Mouse (Mus musculus) liver, adult 2 months (tissue): Measurements from ENCODE around the gene Arhgap6. TPM values are rescaled to one million over a fixed set of nuclear protein-coding genes. Genes with fewer than 3 reads are reported as not detected.
A peak's percentile ranks its signal among the peaks of the same experiment; 100 is the strongest.

Experiments
- DNase-seq: peaks from one replicate; pipeline ENCODE4 v3.0.0-alpha.2; 2011; ENCODE audit warnings: low read depth, low spot score; ENCODE audit errors: extremely low read depth
- H3K27ac ChIP-seq: fragments of 200-500 bp; replicated peaks from 2 replicates; pipeline ENCODE4 v1.5.1; 2012; ENCODE audit warnings: low read depth, mild to moderate bottlenecking, control low read depth, inconsistent platforms, low read length; ENCODE audit not compliant: insufficient read depth
- H3K27me3 ChIP-seq: fragments of 200-500 bp; 2 replicates; pipeline ENCODE4 v1.6.1; 2012; ENCODE audit warnings: mild to moderate bottlenecking, moderate library complexity, low read length, inconsistent platforms; ENCODE audit not compliant: control insufficient read depth, insufficient read depth
- H3K36me3 ChIP-seq: fragments of 200-500 bp; 2 replicates; pipeline ENCODE4 v1.6.1; 2012; ENCODE audit warnings: low read length, inconsistent platforms; ENCODE audit not compliant: control insufficient read depth, insufficient read depth
- H3K4me1 ChIP-seq: fragments of 200-500 bp; 2 replicates; pipeline ENCODE4 v1.6.1; 2011; ENCODE audit warnings: low read length; ENCODE audit not compliant: control insufficient read depth, insufficient read depth
- H3K4me3 ChIP-seq: fragments of 200-500 bp; 2 replicates; pipeline ENCODE4 v1.5.1; 2011; ENCODE audit warnings: low read depth, mild to moderate bottlenecking, control low read depth, low read length, moderate library complexity; ENCODE audit not compliant: insufficient read depth
- H3K79me2 ChIP-seq: fragments of 200-500 bp; 2 replicates; pipeline ENCODE4 v1.6.1; 2012; ENCODE audit warnings: inconsistent platforms, mild to moderate bottlenecking, low read length, moderate library complexity; ENCODE audit not compliant: control insufficient read depth, insufficient read depth
- H3K9ac ChIP-seq: fragments of 200-500 bp; 2 replicates; pipeline ENCODE4 v1.6.1; 2012; ENCODE audit warnings: low read depth, mild to moderate bottlenecking, control low read depth, inconsistent platforms, low read length
- CTCF ChIP-seq: fragments of 200-500 bp; IDR thresholded peaks from 2 replicates; pipeline ENCODE4 v1.5.1; 2011; ENCODE audit warnings: low read depth, low read length, control low read depth
- POLR2A ChIP-seq: fragments of 200-500 bp; IDR thresholded peaks from 2 replicates; pipeline ENCODE4 v1.6.1; 2011; ENCODE audit warnings: low read length, control low read depth; ENCODE audit not compliant: insufficient read depth; ENCODE audit errors: extremely low read depth
- WGBS: fragments of 180-500 bp; shearing (Covaris S2); methylation state at CpG from one replicate; pipeline ENCODE4 v1.1.7; 2018; 5-methylcytosine and 5-hydroxymethylcytosine counted together
- polyA plus RNA-seq: library from polyadenylated mRNA; depleted of rRNA; stranded (reverse); fragments of >200 nt; gene quantifications from 2 replicates; pipeline ENCODE4 v1.2.3, GENCODE M21; 2012
- total RNA-seq: library from RNA; depleted of rRNA; stranded (reverse); fragments of >200 nt; gene quantifications from 2 replicates; pipeline ENCODE4 v1.2.3, GENCODE M21; 2014

Gene Arhgap6
- total and polyA plus RNA-seq, 2 experiments = 1.8 to 7.9 TPM

- no peak overlapping the region for H3K4me3 ChIP-seq
- H3K27me3 ChIP-seq = no peaks in the 10 kb centered on the region
- TF ChIP-seq CTCF (0 out of 2 replicates have a peak, but pooled peaks have one; percentile 9), POLR2A (no peak)
- H3K9ac ChIP-seq = no peak overlapping the region
- H3K36me3 ChIP-seq = no peaks in the 10 kb centered on the region
- H3K27ac ChIP-seq = no peak overlapping the region
- no peaks in the 10 kb centered on the region for H3K79me2 ChIP-seq
- WGBS = 8% methylated on average over 4 of the region's 4 CpGs
- H3K4me1 ChIP-seq = no peaks in the 10 kb centered on the region
- peak; percentile 38 for DNase-seq
Measured at GRCm38 (mm10) chrX:168937941-168938340, 143.0 kb downstream of the Arhgap6 start.

- peak; percentile 63 for DNase-seq
- TF ChIP-seq POLR2A = no peak
- TF ChIP-seq CTCF = no peak
- 16% methylated on average over 5 of the region's 5 CpGs for WGBS
- no peak overlapping the region for H3K4me3 ChIP-seq
- no peaks in the 10 kb centered on the region for H3K36me3 ChIP-seq
- no peak overlapping the region for H3K27ac ChIP-seq
- no peak overlapping the region for H3K9ac ChIP-seq
- no peaks in the 10 kb centered on the region for H3K79me2 ChIP-seq
- no peaks in the 10 kb centered on the region for H3K27me3 ChIP-seq
- H3K4me1 ChIP-seq = no peaks in the 10 kb centered on the region
Measured at GRCm38 (mm10) chrX:168941684-168942083, 146.8 kb downstream of the Arhgap6 start.

- Histone ChIP-seq H3K4me3 (no peak overlapping the region), H3K4me1 (no peaks in the 10 kb centered on the region), H3K79me2 (no peaks in the 10 kb centered on the region), H3K27me3 (no peaks in the 10 kb centered on the region), H3K27ac (no peak overlapping the region), H3K36me3 (no peaks in the 10 kb centered on the region), H3K9ac (no peak overlapping the region)
- no peak for DNase-seq
- TF ChIP-seq POLR2A = no peak
- no peak for TF ChIP-seq CTCF
- WGBS = 88% methylated on average over 4 of the region's 4 CpGs
Measured at GRCm38 (mm10) chrX:168943217-168943616, 148.3 kb downstream of the Arhgap6 start.

- Histone ChIP-seq H3K79me2 (no peaks in the 10 kb centered on the region), H3K4me1 (no peaks in the 10 kb centered on the region), H3K27ac (no peak overlapping the region), H3K36me3 (no peaks in the 10 kb centered on the region), H3K27me3 (no peaks in the 10 kb centered on the region), H3K9ac (no peak overlapping the region), H3K4me3 (no peak overlapping the region)
- TF ChIP-seq POLR2A (no peak), CTCF (no peak)
- WGBS = 81% methylated on average over 1 of the region's 1 CpGs
- no peak for DNase-seq
Measured at GRCm38 (mm10) chrX:168975444-168975843, 180.5 kb downstream of the Arhgap6 start.

- no peaks in the 10 kb centered on the region for H3K36me3 ChIP-seq
- H3K4me1 ChIP-seq = no peaks in the 10 kb centered on the region
- TF ChIP-seq POLR2A = no peak
- no peak for TF ChIP-seq CTCF
- no peaks in the 10 kb centered on the region for H3K27me3 ChIP-seq
- H3K27ac ChIP-seq = no peak overlapping the region
- no peak overlapping the region for H3K9ac ChIP-seq
- no peak overlapping the region for H3K4me3 ChIP-seq
- H3K79me2 ChIP-seq = no peaks in the 10 kb centered on the region
- 87% methylated on average over 3 of the region's 3 CpGs for WGBS
- DNase-seq = no peak
Measured at GRCm38 (mm10) chrX:168977776-168978175, 182.9 kb downstream of the Arhgap6 start.

- Histone ChIP-seq H3K27me3 (no peaks in the 10 kb centered on the region), H3K9ac (no peak overlapping the region), H3K79me2 (no peaks in the 10 kb centered on the region), H3K4me3 (no peak overlapping the region), H3K36me3 (no peaks in the 10 kb centered on the region), H3K27ac (no peak overlapping the region), H3K4me1 (no peaks in the 10 kb centered on the region)
- TF ChIP-seq CTCF = no peak
- TF ChIP-seq POLR2A = no peak
- no peak for DNase-seq
- WGBS = 94% methylated on average over 2 of the region's 2 CpGs
Measured at GRCm38 (mm10) chrX:168980370-168980769, 185.5 kb downstream of the Arhgap6 start.
